Mouse (Mus musculus): ENCODE results near the gene Oip5. TPM values are rescaled to one million over a fixed set of nuclear protein-coding genes. Genes with fewer than 3 reads are reported as not detected.

The Oip5 gene
- polyA plus RNA-seq, 1 experiment from 2014 or later, result 27.1 TPM

GRCm38 (mm10) chr2:119581571-119581970 is 36.7 kb downstream of the Oip5 start:
- H3K36me3 ChIP-seq, result no peaks in the 10 kb centered on the region
- no peak overlapping the region for H3K9ac ChIP-seq
- WGBS, result 96% methylated on average over 3 of the region's 3 CpGs
- no peaks in the 10 kb centered on the region for H3K4me1 ChIP-seq
- no peak overlapping the region for H3K4me3 ChIP-seq
- H3K4me2 ChIP-seq (replicated peaks), result no peak overlapping the region
- H3K9me3 ChIP-seq, result no peaks in the 10 kb centered on the region
- no peaks in the 10 kb centered on the region for H3K27me3 ChIP-seq
- H3K27ac ChIP-seq, result no peak overlapping the region
- no peak for ATAC-seq (ENCODE audit: insufficient number of reproducible peaks, insufficient read depth, low FRiP score, low TSS enrichment)

DNA sequence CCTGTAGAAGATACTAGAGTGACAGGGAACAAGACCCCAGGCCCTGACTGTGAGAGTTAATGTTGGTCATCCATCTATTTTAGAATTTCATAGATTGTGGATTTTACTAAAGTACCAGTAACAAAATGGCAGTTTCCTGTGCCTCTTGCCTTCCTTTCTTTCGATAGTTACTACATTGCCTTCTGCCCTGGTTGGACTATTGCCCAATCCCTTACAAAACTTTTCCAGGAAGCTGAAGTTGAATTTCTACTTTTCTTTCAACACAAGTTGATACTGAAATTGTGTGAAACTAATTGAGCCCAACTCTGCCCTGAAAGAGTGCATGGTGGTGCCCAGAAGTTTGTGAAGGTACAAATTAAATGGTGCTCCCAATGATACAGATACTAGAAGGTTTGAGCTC is 45.8 kb downstream of the Oip5 start:
- Histone ChIP-seq H3K36me3 (peaks cover 9% of the 10 kb centered on the region; the same call in 1 of the 2 replicates), H3K4me2 (replicated peaks) (no peak overlapping the region), H3K9me3 (no peaks in the 10 kb centered on the region), H3K4me1 (no peaks in the 10 kb centered on the region), H3K4me3 (no peak overlapping the region), H3K9ac (no peak overlapping the region), H3K27me3 (no peaks in the 10 kb centered on the region), H3K27ac (no peak overlapping the region)
- no peak for ATAC-seq (ENCODE audit: insufficient number of reproducible peaks, insufficient read depth, low FRiP score, low TSS enrichment)
- 98% methylated on average over 1 of the region's 1 CpGs for WGBS

GRCm38 (mm10) chr2:119566182-119566855 is 52.0 kb downstream of the Oip5 start:
- 91% methylated on average over 7 of the region's 7 CpGs for WGBS
- Histone ChIP-seq H3K9ac (no peak overlapping the region), H3K9me3 (no peaks in the 10 kb centered on the region), H3K36me3 (0 out of 2 replicates have a peak, but pooled peaks cover 4% of the 10 kb centered on the region), H3K27ac (no peak overlapping the region), H3K4me2 (replicated peaks) (no peak overlapping the region), H3K27me3 (no peaks in the 10 kb centered on the region), H3K4me1 (no peaks in the 10 kb centered on the region), H3K4me3 (no peak overlapping the region)
- no peak for ATAC-seq (ENCODE audit: insufficient number of reproducible peaks, insufficient read depth, low FRiP score, low TSS enrichment)

DNA sequence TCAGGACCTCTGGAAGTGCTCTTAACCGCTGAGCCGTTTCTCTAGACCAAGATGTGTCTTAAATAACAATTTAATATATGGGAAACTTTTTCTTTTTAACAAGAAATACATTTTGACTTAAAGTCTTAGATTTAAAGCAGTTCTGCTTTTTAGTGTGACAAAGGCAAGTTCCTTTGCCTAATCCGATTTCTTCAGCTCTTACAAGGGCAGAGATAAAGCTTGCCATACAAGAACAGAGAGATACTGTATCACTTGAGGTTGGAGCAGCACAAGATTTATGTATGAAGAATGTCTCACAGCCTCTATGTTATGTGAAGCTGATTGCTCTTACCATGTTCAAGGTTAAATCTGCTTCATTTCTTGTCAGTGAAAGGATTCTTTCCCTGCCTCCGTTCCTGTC is 53.0 kb downstream of the Oip5 start:
- Histone ChIP-seq H3K9me3 (no peaks in the 10 kb centered on the region), H3K27me3 (no peaks in the 10 kb centered on the region), H3K4me1 (no peaks in the 10 kb centered on the region), H3K4me3 (no peak overlapping the region), H3K27ac (no peak overlapping the region), H3K36me3 (0 out of 2 replicates have a peak, but pooled peaks cover 4% of the 10 kb centered on the region), H3K4me2 (replicated peaks) (no peak overlapping the region), H3K9ac (no peak overlapping the region)
- 93% methylated on average over 4 of the region's 4 CpGs for WGBS
- ATAC-seq (ENCODE audit: insufficient number of reproducible peaks, insufficient read depth, low FRiP score, low TSS enrichment), result no peak

GRCm38 (mm10) chr2:119561794-119562193 is 56.5 kb downstream of the Oip5 start:
- ATAC-seq (ENCODE audit: insufficient number of reproducible peaks, insufficient read depth, low FRiP score, low TSS enrichment), result no peak
- WGBS, result 85% methylated on average over 3 of the region's 3 CpGs
- H3K4me1 ChIP-seq, result no peaks in the 10 kb centered on the region
- no peak overlapping the region for H3K27ac ChIP-seq
- H3K4me3 ChIP-seq, result no peak overlapping the region
- H3K4me2 ChIP-seq (replicated peaks), result no peak overlapping the region
- H3K9me3 ChIP-seq, result no peaks in the 10 kb centered on the region
- H3K9ac ChIP-seq, result no peak overlapping the region
- H3K27me3 ChIP-seq, result no peaks in the 10 kb centered on the region
- 0 out of 2 replicates have a peak, but pooled peaks cover 4% of the 10 kb centered on the region for H3K36me3 ChIP-seq

Other genes with a start within 250 kb of the Oip5 start
- gene Ino80, start 140.8 kb downstream of the Oip5 start, polyA plus RNA-seq (2016; fragmentation: Nextera tagmentation; extraction: Ambion mirVana), result 4.7 and 4.9 TPM in 2 replicates
- 0.32 and 1.3 TPM in 2 replicates for gene Exd1, start 70.8 kb downstream of the Oip5 start, polyA plus RNA-seq (2016; fragmentation: Nextera tagmentation; extraction: Ambion mirVana)
- 64.4 TPM in 2 replicates for gene Chp1, start 70.8 kb downstream of the Oip5 start, polyA plus RNA-seq (2016; fragmentation: Nextera tagmentation; extraction: Ambion mirVana)
- 75.1 and 82.1 TPM in 2 replicates for gene Nusap1, start 171 bp downstream of the Oip5 start, polyA plus RNA-seq (2016; fragmentation: Nextera tagmentation; extraction: Ambion mirVana)
- 46.6 and 50.7 TPM in 2 replicates for gene Ndufaf1, start 44.4 kb upstream of the Oip5 start, polyA plus RNA-seq (2016; fragmentation: Nextera tagmentation; extraction: Ambion mirVana)
- 71.0 and 74.1 TPM in 2 replicates for gene Rtf1, start 56.6 kb upstream of the Oip5 start, polyA plus RNA-seq (2016; fragmentation: Nextera tagmentation; extraction: Ambion mirVana)
- gene Itpka, start 123.9 kb upstream of the Oip5 start, polyA plus RNA-seq (2016; fragmentation: Nextera tagmentation; extraction: Ambion mirVana), result 1.1 and 1.2 TPM in 2 replicates
- gene Ltk, start 142.0 kb upstream of the Oip5 start, polyA plus RNA-seq (2016; fragmentation: Nextera tagmentation; extraction: Ambion mirVana), result not detected in 2 replicates
- 34.7 and 35.6 TPM in 2 replicates for gene Rpap1, start 169.1 kb upstream of the Oip5 start, polyA plus RNA-seq (2016; fragmentation: Nextera tagmentation; extraction: Ambion mirVana)
- 29.9 and 30.9 TPM in 2 replicates for gene Tyro3, start 179.3 kb upstream of the Oip5 start, polyA plus RNA-seq (2016; fragmentation: Nextera tagmentation; extraction: Ambion mirVana)

Data from embryonic facial prominence, embryonic 12.5 days (tissue).